Mouse (Mus musculus) lung, postnatal 0 days (tissue): Measurements from ENCODE around the gene Ubc.
"Not testable (repeated sequence)": the region's sequence is repeated elsewhere in the genome, so short reads cannot be mapped to it uniquely, and the experiment has no call there.

Experiments
- CTCF ChIP-seq: IDR thresholded peaks from 2 replicates; pipeline ENCODE4 v1.5.1; 2016; ENCODE audit warnings: antibody characterized with exemption, mild to moderate bottlenecking
- EP300 ChIP-seq: IDR thresholded peaks from 2 replicates; pipeline ENCODE4 v1.6.1; 2016; ENCODE audit warnings: antibody characterized with exemption, mild to moderate bottlenecking, control low read depth

GRCm38 (mm10) chr5:125387295-125387694 lies 2.7 kb downstream of the Ubc start:
- not testable (repeated sequence) for TF ChIP-seq CTCF, EP300
